Mouse (Mus musculus) spleen, embryonic (tissue): Measurements from ENCODE around the gene Btla.

Experiments used
- CTCF ChIA-PET: fragments of 350-600 bp; sonication (Branson Sonifier 250); formaldehyde crosslinking; loops from one replicate; lab custom pipeline; 2022; lab: Charles Lee

The Btla gene

GRCm38 (mm10) chr16:45256895-45257294, 32.8 kb downstream of the Btla start:
- CTCF ChIA-PET, result no interaction called here

- CTCF ChIA-PET, result no interaction called here
These were observed 33.5 kb downstream of the Btla start for GRCm38 (mm10) chr16:45257567-45257966.

GRCm38 (mm10) chr16:45259663-45260062, 35.5 kb downstream of the Btla start:
- CTCF ChIA-PET, result no interaction called here

GRCm38 (mm10) chr16:45261321-45261720, 37.2 kb downstream of the Btla start:
- CTCF ChIA-PET, result interaction anchor here (0.7 kb wide), 1 partner anchor 9 kb away, joined by 3 read pairs; no protein-coding TSS in a partner anchor

- CTCF ChIA-PET, result interaction anchor here (0.7 kb wide), 1 partner anchor 9 kb away, joined by 3 read pairs; no protein-coding TSS in a partner anchor
These were observed 37.9 kb downstream of the Btla start for GRCm38 (mm10) chr16:45262051-45262450.

- CTCF ChIA-PET, result no interaction called here
These were observed 45.8 kb downstream of the Btla start for GRCm38 (mm10) chr16:45269886-45270285.

GRCm38 (mm10) chr16:45283093-45283492, 59.0 kb downstream of the Btla start:
- CTCF ChIA-PET, result interaction anchor here (0.7 kb wide), 1 partner anchor 19 kb away, joined by 3 read pairs; no protein-coding TSS in a partner anchor

- CTCF ChIA-PET, result no interaction called here
These were observed 73.7 kb downstream of the Btla start for GRCm38 (mm10) chr16:45297806-45298205.
